Mouse (Mus musculus) kidney, embryonic 15.5 days (tissue): ENCODE measurements around the gene Fhod1. TPM values are rescaled to one million over a fixed set of nuclear protein-coding genes. Genes with fewer than 3 reads are reported as not detected.
"Not testable (repeated sequence)": the region's sequence is repeated elsewhere in the genome, so short reads cannot be mapped to it uniquely, and the experiment has no call there.

Source experiments
- ATAC-seq: fragments of 200-750 bp; cut with Nextera tagmentation; replicated peaks from 2 replicates; pipeline ENCODE4 v1.8.0; 2017; ENCODE audit warnings: moderate TSS enrichment; ENCODE audit not compliant: low FRiP score
- H3K27ac ChIP-seq: fragments of 300-500 bp; sonication (generic); 2 replicates; pipeline ENCODE4 v1.5.1; 2015; ENCODE audit warnings: mild to moderate bottlenecking, inconsistent platforms
- H3K27me3 ChIP-seq: fragments of 300-500 bp; sonication (generic); 2 replicates; pipeline ENCODE4 v1.6.1; 2015; ENCODE audit warnings: inconsistent platforms
- H3K36me3 ChIP-seq: fragments of 300-500 bp; sonication (generic); 2 replicates; pipeline ENCODE4 v1.6.1; 2015; ENCODE audit warnings: inconsistent platforms
- H3K4me1 ChIP-seq: fragments of 300-500 bp; sonication (generic); 2 replicates; pipeline ENCODE4 v1.6.1; 2015; ENCODE audit warnings: inconsistent platforms
- H3K4me2 ChIP-seq: fragments of 300-500 bp; sonication (generic); 2 replicates; pipeline ENCODE4 v1.6.1; 2015; ENCODE audit warnings: moderate library complexity, mild to moderate bottlenecking, inconsistent platforms
- H3K4me3 ChIP-seq: fragments of 300-500 bp; sonication (generic); replicated peaks from 2 replicates; pipeline ENCODE4 v1.5.1; 2015; ENCODE audit warnings: mild to moderate bottlenecking, inconsistent platforms
- H3K9ac ChIP-seq: fragments of 300-500 bp; sonication (generic); 2 replicates; pipeline ENCODE4 v1.6.1; 2015; ENCODE audit warnings: mild to moderate bottlenecking, inconsistent platforms
- H3K9me3 ChIP-seq: fragments of 300-500 bp; sonication (generic); replicated peaks from 2 replicates; pipeline ENCODE4 v1.6.1; 2016; ENCODE audit warnings: inconsistent platforms
- WGBS: fragments of 180-500 bp; shearing (Covaris S2); methylation state at CpG from one replicate; pipeline ENCODE4 v1.1.7; 2015; ENCODE audit warnings: mixed read lengths; 5-methylcytosine and 5-hydroxymethylcytosine counted together
- polyA plus RNA-seq: library from polyadenylated mRNA; unstranded; fragments of >200 nt; fragmentation: Nextera tagmentation; extraction: Ambion mirVana; gene quantifications from 2 replicates; pipeline ENCODE4 v1.2.1, GENCODE M21; 2015

Gene Fhod1
- polyA plus RNA-seq, 1 experiment from 2014 or later: 3.5 TPM

DNA sequence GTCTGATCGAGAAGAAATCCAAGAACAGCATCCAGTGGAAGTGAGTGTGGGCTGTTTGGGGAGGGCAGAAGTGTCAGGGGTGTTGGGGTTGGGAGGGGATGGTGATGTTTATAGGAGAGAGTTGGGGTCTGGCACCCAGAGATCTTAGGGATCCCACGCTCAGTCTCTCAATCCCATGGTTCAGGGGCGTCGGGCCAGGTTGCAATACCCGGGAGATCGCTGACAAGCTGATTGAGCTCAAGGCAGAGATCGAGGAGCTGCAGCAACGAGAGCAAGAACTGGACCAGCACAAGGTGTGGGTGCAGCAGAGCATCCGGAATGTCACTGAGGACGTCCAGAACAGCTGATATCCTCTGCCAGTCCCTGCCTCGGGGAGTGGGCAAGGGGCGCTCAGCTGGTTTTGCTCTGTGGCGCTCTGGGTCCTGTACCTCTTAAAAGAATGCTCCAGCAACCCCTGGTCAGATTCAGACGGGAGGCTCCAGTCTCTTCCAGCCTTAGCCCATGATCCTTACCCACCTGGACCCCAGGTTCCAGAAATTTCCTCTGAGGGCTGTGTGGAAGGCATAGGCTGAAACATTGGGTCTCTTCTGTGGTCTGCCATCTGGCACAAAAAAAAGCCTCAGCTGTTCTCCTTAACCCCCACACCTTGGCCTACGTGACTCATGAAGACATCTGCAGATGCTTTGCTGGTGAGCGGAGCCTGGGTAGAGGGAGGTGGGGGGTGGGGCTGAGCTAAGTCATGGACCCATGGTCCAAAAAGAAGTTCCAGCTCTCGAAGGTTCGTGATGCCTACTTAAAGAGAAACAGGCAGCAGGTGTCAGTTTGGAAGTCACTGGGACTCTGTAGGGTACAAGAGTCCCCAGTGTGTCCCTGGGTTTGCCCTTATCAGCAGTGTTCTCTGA is 49.2 kb downstream of the Fhod1 start:
- H3K9me3 ChIP-seq: no peaks in the 10 kb centered on the region
- H3K27ac ChIP-seq: peak overlapping the region; percentile 3; the same call in 1 of the 2 replicates
- H3K27me3 ChIP-seq: no peaks in the 10 kb centered on the region
- ATAC-seq: no peak
- 55% methylated on average over 18 of the region's 18 CpGs for WGBS
- H3K36me3 ChIP-seq: peaks cover 51% of the 10 kb centered on the region
- peak overlapping the region; percentile 97 for H3K9ac ChIP-seq
- H3K4me2 ChIP-seq: peak overlapping the region; percentile 92
- peak overlapping the region; percentile 100 for H3K4me3 ChIP-seq
- peaks cover 26% of the 10 kb centered on the region for H3K4me1 ChIP-seq

DNA sequence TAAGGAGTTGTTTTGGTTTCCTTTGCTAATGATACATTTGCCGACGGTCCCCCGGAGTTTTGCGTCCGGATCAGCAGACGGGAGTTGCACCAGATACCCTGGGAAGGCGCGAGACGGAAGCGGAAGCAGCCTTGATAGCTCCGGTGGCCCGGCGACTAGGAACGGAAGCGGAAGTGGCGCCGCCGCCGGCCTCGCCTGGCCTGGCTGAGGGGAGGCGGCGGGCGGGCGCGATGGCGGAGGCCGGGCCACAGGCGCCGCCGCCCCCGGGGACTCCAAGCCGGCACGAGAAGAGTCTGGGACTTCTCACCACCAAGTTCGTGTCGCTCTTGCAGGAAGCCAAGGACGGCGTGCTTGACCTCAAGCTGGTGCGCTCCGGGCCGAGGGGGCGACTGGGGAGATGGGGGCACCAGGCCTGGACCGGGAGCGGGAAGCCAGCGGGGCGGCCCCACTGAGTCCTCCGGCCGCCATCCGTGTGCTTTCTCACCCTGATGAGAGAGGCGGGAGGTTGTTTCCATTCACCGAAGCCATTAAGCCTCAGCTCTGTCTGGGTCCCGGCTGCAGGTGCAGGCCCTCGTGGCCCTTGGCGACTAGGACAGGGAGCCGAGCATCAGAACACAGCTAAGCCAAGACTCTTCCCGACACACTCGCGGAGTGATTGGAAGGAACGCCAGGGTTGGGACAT is 50.1 kb downstream of the Fhod1 start, which contains the start of gene E2f4:
Gene E2f4, plus strand, starts transcription at position 153 of the 682 bp plus-strand sequence.
- under 1% methylated on average over 58 of the region's 58 CpGs for WGBS
- Histone ChIP-seq H3K4me3 (peak within 1 kb of the TSS; percentile 100), H3K9ac (peak within 1 kb of the TSS; percentile 97), H3K27ac (peak within 1 kb of the TSS; percentile 80), H3K27me3 (no peaks in the 10 kb centered on the region), H3K4me1 (peaks cover 26% of the 10 kb centered on the region), H3K9me3 (no peaks in the 10 kb centered on the region), H3K36me3 (peaks cover 42% of the 10 kb centered on the region), H3K4me2 (peak within 1 kb of the TSS; percentile 92)
- peak; percentile 86 for ATAC-seq

DNA sequence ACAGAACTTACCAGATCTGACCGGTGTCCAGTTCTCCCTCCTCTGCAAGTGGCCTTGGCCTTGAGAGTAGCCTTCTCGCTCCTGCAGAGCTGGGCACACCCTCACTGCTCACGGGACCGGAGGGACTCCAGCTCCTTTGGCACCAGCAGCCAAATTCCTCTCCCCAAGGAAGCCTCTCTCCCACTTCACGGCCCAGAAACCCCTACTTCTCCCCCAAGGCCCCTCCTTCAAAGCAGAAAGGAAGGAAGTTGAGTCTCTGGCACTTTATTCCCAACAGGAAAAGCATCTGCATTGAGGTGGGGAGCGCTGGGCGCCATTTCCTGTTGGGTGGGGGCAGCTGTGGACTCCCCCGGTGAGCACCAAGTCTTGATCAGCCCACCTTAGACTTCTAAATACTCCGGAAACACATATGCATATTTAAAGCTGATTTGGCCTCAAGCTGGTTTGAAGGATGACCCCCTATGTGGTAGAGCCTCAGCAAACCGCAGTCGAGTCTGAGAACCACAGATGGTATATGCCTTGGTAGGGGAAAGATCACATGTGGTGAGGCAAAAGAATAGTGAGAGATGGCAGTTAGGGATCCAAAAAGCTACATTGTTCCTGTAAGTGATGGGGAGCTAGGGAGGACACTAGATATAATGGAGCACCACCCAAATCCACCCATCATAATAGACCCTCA is 51.7 kb downstream of the Fhod1 start, which contains the start of gene Exoc3l:
Gene Exoc3l, minus strand, starts transcription at position 207 of the 679 bp plus-strand sequence.
- no peaks in the 10 kb centered on the region for H3K9me3 ChIP-seq
- no peaks in the 10 kb centered on the region for H3K27me3 ChIP-seq
- H3K4me3 ChIP-seq: peak within 1 kb of the TSS; percentile 100
- H3K27ac ChIP-seq: peak within 1 kb of the TSS; percentile 80
- no peak for ATAC-seq
- WGBS: 58% methylated on average over 11 of the region's 11 CpGs
- peaks cover 26% of the 10 kb centered on the region for H3K4me1 ChIP-seq
- peaks cover 25% of the 10 kb centered on the region for H3K36me3 ChIP-seq
- H3K9ac ChIP-seq: peak within 1 kb of the TSS; percentile 97; the same call in 1 of the 2 replicates
- peak within 1 kb of the TSS; percentile 92 for H3K4me2 ChIP-seq

DNA sequence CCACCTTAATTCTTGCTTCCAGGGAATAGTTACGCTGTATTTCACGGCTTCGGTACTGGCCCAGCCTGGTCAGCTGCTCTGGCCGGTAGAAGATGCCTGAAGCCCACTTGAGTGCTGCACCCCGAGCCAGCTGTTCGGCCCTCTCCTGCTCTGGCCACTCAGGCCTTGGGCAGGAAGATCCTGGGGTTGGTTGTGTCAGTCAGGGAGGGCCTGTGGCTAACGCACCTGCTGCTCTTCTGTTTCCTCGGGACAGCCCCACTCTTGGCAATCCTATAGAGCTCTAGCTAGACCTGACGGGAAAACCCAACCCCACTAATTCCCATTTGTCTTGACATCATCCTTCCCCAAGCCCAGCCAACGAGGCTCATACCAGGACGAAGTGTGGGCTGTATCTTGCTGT is 52.5 kb downstream of the Fhod1 start:
- Histone ChIP-seq H3K4me3 (peak overlapping the region; percentile 34), H3K4me2 (peak overlapping the region; percentile 47), H3K9me3 (no peaks in the 10 kb centered on the region), H3K27ac (peak overlapping the region; percentile 38), H3K36me3 (peaks cover 18% of the 10 kb centered on the region), H3K27me3 (peaks cover 6% of the 10 kb centered on the region), H3K4me1 (peaks cover 33% of the 10 kb centered on the region), H3K9ac (no peak overlapping the region)
- WGBS: 68% methylated on average over 11 of the region's 11 CpGs
- no peak for ATAC-seq

DNA sequence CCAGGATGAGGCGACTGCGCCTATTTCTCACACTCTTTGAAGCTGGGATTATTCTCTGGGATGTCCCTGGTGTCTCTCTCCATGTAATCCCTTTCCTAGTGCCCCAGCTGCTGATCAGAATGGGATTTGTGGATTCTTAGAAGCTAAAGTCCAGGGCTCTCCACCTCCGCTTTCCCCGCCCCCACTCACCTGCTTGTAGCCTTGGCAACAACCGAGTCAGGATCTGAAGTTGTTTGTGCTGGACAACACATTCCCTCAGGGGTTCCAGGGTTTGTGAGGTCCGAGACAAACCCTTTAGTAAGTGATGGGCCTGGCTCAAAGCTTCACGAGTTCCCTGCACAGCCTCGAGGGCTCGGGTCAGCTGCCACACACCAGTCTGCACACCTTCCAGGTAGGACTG is 53.0 kb downstream of the Fhod1 start:
- peak overlapping the region; percentile 34 for H3K4me3 ChIP-seq
- WGBS: 70% methylated on average over 9 of the region's 9 CpGs
- no peak for ATAC-seq
- H3K36me3 ChIP-seq: peaks cover 13% of the 10 kb centered on the region
- peaks cover 11% of the 10 kb centered on the region for H3K27me3 ChIP-seq
- no peak overlapping the region for H3K9ac ChIP-seq
- peak overlapping the region; percentile 47 for H3K4me2 ChIP-seq
- H3K27ac ChIP-seq: no peak overlapping the region
- H3K4me1 ChIP-seq: peaks cover 38% of the 10 kb centered on the region
- H3K9me3 ChIP-seq: no peaks in the 10 kb centered on the region

DNA sequence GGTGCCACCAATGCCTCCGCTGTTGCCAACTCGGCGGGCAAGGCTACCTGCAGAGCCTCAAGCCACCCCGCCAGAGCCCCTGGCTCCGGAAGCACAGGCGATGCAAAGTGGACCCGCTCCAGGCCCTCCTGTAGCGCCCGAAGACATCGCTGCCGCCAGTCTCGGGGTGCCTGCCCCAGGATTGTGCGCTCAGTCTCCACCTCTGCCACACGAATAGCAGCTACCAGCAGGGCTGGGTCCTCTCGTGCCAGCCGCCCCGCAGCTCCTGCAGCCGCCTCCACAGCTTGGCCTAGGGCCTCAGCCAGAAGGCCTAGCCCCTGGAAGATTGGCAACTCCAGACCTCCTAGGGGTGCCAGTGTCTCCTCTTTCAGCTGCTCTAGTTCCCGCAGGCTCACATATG is 54.3 kb downstream of the Fhod1 start:
- H3K9ac ChIP-seq: no peak overlapping the region
- no peak for ATAC-seq
- WGBS: 69% methylated on average over 19 of the region's 19 CpGs
- no peak overlapping the region for H3K27ac ChIP-seq
- H3K9me3 ChIP-seq: no peaks in the 10 kb centered on the region
- no peak overlapping the region for H3K4me2 ChIP-seq
- H3K4me1 ChIP-seq: peaks cover 42% of the 10 kb centered on the region
- no peaks in the 10 kb centered on the region for H3K36me3 ChIP-seq
- no peak overlapping the region for H3K4me3 ChIP-seq
- H3K27me3 ChIP-seq: peaks cover 11% of the 10 kb centered on the region

DNA sequence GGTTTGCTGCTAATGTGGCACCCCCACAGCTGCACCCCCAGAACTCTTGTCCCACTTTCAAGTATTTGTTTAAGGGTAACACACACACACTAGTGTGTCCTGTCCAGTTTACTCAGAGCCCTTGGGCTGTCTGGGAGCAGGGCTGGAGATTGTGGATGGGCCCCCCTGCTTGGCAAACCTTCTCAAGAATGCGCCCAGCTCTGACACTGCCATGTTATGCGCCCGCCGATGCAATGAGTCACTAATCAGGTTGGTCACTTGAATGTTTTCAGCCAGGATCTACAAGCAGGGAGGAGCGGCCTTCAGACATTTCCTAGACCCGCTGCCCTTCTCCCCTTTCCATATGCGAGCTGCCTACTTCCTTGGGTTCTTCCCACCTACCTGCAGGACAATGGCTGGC is 55.3 kb downstream of the Fhod1 start:
- no peaks in the 10 kb centered on the region for H3K36me3 ChIP-seq
- H3K4me1 ChIP-seq: peaks cover 43% of the 10 kb centered on the region
- no peak for ATAC-seq
- H3K9me3 ChIP-seq: no peaks in the 10 kb centered on the region
- H3K27ac ChIP-seq: no peak overlapping the region
- H3K4me3 ChIP-seq: no peak overlapping the region
- no peak overlapping the region for H3K9ac ChIP-seq
- no peak overlapping the region for H3K4me2 ChIP-seq
- H3K27me3 ChIP-seq: peaks cover 11% of the 10 kb centered on the region
- 78% methylated on average over 7 of the region's 7 CpGs for WGBS

DNA sequence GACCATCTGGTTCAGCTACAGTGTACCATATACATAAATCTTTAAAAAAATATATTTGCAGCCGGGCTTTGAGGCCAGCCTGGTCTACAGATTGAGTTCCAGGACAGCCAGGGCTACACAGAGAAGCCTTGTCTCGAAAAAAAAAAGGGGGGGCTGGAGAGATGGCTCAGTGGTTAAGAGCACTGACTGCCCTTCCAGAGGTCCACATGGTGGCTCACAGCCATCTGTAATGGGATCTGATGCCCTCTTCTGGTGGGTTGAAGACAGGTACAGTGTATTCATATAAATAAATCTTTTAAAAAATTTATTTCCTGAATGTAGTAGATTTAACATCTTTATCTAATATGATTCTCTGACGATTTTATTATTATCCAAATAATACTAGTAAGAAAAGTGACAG is 56.0 kb downstream of the Fhod1 start:
- Histone ChIP-seq H3K4me1 (peaks cover 39% of the 10 kb centered on the region), H3K27me3 (peaks cover 11% of the 10 kb centered on the region)
- not testable (repeated sequence) for H3K36me3 ChIP-seq, H3K4me2 ChIP-seq, H3K9me3 ChIP-seq, ATAC-seq, H3K27ac ChIP-seq, H3K4me3 ChIP-seq, H3K9ac ChIP-seq
- WGBS: 68% methylated on average over 3 of the region's 3 CpGs

DNA sequence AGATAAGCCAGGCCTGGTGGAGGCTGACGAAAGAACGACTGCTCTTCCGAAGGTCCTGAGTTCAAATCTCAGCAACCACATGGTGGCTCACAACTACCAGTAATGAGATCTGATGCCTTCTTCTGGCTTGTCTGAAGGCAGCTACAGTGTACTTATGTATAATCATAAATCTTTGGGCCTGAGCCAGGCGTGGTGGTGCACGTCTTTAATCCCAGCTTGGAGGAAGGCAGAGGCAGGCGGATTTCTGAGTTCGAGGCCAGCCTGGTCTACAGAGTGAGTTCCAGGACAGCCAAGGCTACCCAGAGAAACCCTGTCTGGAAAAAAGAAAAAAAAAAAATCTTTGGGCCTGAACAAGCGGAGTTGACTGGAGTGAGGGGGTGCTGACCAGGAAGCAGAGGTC is 56.4 kb downstream of the Fhod1 start:
- peaks cover 11% of the 10 kb centered on the region for H3K27me3 ChIP-seq
- H3K36me3 ChIP-seq, H3K4me3 ChIP-seq, H3K27ac ChIP-seq, H3K9ac ChIP-seq, H3K9me3 ChIP-seq, ATAC-seq, H3K4me2 ChIP-seq: not testable (repeated sequence)
- peaks cover 35% of the 10 kb centered on the region for H3K4me1 ChIP-seq
- WGBS: 82% methylated on average over 8 of the region's 8 CpGs

DNA sequence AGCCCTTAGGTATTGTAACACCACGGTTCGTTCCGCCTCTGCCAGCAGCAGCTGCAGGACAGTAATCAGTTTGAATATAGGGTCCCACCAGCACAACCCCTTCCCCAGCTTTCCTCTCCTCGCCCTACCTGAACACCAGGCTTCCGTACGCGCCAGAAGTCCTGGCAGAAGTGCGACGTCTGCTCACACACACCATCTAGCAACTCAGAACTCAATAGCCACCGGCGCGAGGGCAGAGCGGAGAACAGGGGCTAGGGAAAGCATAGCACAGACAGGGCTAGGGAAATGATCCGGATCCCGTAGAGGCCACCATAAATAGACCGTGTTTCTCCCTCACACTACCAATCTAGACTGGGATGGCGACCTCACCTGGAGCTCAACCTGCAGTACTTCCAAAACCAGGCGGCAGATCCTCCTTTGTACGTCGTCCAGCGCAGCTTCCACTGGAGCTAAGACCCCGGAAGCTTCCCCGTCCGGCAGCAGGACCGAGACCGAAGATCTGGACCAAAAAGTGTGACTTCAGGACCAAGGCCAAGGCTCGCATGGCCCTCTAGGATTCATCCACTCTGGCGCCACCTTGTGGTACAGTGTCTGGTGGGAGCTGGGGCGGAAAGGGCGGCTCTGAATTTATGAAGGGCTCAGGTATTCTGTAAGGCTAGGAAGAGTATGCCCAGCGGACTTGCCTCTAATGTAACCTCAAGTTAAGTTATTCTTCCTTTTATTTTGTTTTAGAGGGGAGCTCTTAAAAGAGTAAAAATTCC is 57.0 kb downstream of the Fhod1 start:
- Histone ChIP-seq H3K27ac (no peak overlapping the region), H3K4me2 (peak overlapping the region; percentile 87), H3K4me1 (peaks cover 32% of the 10 kb centered on the region), H3K27me3 (peaks cover 11% of the 10 kb centered on the region), H3K4me3 (peak overlapping the region; percentile 59), H3K9ac (no peak overlapping the region), H3K9me3 (no peaks in the 10 kb centered on the region), H3K36me3 (no peaks in the 10 kb centered on the region)
- ATAC-seq: no peak
- WGBS: 8% methylated on average over 31 of the region's 31 CpGs

DNA sequence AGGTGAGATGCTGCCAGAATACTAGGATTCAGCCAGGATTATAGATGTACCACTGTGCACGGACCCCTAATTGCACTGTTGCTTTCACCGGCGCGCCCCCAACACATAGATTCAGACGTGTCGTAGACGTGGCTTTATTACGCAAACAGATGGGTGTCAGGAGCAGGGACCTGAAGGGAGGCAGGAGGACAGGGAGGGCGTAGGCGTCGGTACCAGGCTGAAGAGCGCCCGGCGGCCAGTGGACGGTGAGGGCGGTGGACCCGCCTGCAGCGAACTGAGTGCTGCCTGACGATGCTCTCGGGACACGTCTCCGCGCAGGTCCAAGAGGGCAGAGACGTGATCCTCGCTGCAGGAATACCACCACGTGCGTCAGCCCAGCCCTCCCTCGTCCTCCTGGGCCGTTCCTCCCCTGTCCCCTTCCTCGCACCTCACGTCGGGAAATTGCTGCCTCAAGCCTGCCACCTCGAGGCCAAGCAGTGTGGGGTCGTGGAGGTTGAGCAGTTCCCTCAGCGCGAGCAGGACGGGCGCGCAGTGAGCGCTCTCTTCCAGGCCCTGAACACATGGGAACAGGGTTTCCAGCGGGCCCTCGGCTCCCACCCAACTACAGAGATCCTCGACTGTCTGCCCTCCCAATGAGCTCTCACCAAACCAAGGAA is 57.8 kb downstream of the Fhod1 start, which contains the start of gene 4931428F04Rik:
Gene 4931428F04Rik, minus strand, starts transcription at position 60 of the 656 bp plus-strand sequence.
- peak within 1 kb of the TSS; percentile 47 for H3K9ac ChIP-seq
- no peaks in the 10 kb centered on the region for H3K36me3 ChIP-seq
- H3K4me1 ChIP-seq: peaks cover 32% of the 10 kb centered on the region
- peak within 1 kb of the TSS; percentile 59 for H3K4me3 ChIP-seq
- H3K27me3 ChIP-seq: peaks cover 11% of the 10 kb centered on the region
- no peaks in the 10 kb centered on the region for H3K9me3 ChIP-seq
- H3K27ac ChIP-seq: peak within 1 kb of the TSS; percentile 85
- 2% methylated on average over 43 of the region's 43 CpGs for WGBS
- ATAC-seq: peak; percentile 15
- H3K4me2 ChIP-seq: peak within 1 kb of the TSS; percentile 87
